Mouse (Mus musculus): ENCODE results near the gene Tsc22d1.

Gene Tsc22d1

DNA sequence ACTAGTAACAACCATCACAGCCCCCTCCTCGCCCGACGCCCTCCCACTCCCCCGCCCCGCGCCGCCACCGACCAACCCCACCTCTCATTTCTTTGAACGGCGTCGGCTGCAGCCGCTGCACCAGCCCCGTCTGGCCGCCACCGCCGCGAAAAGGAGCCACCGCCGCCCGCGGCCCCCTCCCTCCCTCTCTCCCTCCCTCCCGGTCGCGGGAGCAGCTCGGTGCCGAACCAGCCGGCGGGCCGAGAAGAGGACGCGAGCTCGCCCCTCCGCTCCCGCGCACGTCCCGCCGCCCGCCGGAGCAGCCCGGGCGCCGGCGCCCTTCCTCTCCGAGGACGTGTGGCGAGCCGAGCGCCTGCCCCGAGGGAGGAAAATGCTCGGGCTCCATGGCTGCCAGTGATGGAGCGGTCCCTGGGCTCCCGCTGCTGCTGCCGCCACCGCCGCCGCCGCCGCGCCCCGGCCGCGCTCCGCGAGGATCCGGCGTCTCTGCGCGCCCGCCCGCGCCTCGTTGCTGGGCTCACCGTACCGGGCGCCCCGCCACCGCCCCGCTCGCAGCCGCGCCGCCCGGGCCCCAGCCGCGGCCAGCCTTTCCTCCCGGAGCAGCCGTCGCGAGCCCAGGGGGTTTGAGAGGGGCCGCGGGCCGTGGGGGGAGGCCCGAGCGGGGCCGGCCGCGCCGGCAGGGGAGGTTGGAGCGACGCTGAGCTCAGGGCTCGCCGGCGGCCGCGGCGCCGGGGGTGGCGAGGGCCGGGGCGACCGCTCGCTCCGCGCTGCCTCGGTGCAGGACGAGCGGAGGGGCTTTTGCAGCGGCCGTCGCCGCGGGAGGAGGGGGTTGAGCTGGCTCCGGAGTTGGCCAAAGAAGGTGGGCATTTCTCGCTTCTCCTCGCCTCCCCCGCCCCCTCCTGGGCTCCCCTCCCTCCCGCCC is at the start of gene Tsc22d1:
Gene Tsc22d1 (plus strand): TSS at position 100 of the 919 bp plus-strand sequence.
- peak; percentile 60 for DNase-seq

DNA sequence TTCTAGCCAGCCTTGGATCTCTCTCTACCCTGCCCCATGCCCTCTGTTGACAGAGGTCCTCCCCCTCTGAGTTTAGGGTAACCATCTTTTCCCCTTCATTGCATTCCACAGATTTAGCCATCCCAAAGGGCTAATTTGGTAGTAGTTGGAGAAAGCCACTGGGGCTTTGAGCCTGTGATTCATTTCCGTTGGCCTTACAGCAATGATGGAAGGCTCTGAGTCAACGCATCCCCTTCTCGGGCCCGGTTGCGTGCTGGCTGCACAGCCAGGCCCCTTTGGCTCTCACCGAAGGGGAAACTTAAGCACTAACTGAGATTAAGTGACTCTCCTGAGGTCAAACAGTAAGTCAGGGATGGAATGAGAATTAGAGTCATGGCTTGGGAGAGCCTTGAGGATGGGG is 41.1 kb upstream of the Tsc22d1 start:
- DNase-seq: no peak

DNA sequence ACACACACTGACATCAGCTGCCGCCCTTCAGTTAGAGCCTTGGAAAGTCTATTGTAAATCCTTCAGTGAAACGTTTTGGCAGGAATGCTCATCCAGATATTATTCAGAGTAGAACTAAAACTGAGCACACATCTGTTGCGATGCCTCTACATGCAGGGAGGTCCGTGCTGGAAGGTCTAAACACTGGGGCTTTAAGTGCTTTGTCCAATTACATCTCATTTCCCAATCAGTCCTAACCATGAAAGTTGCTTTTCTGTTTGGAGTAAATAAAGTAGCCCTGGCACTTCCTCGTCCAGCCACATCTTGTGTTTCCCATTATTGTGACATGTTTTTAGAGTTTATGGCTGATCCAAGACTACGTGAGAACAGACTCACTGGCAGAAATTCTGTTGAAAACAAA is 40.2 kb upstream of the Tsc22d1 start:
- DNase-seq: no peak

DNA sequence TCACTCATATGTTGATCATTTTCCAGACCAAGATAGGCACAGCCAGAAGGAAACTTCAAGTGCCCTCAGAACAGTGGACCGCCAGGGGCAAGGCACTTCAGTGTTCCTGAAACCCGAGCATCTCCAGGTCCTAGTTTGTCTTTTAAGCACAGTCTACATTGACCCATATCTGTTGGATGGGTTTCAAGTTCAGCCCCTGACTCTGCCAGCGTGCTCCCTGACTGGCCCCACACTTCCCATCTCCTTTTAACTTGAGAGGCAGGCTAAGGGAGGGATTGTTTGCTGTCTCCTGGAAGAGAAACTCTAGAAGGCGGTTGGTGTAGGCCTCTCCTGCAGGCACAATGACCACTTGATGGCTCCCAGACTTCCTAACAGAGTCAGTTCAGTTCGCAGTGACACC is 38.2 kb upstream of the Tsc22d1 start:
- no peak for DNase-seq

DNA sequence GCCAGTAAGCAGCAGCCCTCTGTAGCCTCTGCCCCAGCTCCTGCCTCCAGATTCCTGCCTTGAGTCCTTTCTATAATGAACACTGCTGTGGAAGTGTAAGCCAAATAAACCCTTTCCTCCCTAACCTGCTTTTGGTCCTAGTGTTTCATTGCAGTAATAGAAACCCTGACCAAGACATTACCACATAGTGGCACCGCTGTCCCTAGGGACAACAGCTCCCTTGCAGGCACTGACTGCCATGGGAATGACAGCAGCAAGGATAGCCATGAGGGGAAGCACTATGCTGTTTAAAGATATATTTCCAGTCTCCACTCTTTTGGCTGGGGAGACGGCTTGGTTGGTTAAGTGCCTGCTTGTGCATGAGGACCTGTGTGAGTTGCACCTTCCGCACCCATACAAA is 35.4 kb upstream of the Tsc22d1 start:
- no peak for DNase-seq

DNA sequence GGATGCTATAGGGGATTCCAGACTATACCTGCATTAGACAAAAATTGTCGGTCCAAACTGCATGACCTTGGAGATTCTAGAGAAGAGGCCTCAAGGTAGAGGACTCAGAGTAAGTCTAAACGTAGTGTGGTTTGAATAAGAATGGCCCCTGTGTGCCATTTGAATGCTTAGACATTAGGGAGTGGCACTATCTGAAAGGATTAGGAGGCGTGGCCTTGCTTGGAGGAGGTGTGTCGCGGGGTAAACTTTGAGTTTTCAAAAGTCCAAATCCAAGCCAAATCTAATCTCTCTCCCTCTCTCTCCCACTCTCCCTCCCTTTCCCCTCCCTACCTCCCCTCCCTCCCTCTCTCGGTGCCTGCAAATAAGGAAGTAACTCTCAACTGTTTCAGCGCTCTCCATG is 26.7 kb upstream of the Tsc22d1 start:
- no peak for DNase-seq

DNA sequence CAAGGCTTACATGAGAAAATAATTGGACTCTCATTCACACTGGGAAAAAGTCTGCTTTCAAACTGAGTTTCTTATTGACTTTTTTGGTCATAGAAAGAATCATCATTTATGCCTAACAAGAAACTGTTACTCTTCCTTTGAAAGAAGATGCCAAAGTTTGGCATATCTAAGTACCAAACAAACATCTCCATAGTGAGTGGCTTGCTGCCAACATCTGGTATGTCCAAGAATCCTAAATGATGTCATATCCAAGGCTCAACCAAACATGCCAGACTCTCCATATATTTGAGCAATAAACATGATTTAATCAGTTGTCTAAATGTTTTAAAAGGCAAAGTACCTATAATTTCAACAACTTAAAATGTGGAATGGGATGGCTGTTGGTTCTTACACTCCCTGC is 16.5 kb upstream of the Tsc22d1 start:
- no peak for DNase-seq

DNA sequence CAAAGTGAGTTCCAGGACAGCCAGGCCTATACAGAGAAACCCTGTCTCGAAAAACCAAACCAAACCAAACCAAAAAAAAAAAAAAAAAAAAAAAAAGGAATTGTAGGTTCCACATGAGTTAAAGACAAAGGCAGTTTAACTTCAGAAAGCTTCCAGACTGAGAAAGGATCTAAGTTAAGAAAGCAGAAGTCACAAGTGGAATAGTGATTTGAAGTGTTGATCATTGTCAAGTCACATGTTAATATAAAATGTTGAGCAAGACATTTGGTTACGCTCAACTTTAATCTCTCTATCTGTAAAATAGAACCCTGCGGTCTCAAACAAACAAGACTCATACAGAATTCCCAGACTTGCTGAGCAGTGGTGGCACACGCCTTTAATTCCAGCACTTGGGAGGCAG is 12.2 kb upstream of the Tsc22d1 start:
- no peak for DNase-seq

DNA sequence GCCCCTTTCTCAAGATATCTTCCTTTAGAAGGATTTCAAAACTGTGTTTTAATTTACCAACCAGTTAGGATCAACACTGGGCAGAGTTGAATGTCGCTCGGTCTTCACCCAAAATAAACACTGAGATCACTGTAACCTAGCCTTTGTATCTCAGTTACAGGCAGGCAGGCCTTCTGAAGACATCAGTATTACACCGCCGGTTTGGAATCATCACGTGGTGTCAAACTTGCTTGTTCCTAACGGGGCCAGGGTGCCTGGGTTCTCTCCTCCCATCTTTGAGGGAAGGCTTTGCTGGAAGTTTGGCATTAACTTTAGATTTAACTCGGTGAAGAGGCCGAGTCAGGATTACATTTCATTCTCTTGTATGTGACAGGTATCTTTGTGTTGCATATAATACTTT is 5.7 kb upstream of the Tsc22d1 start:
- no peak for DNase-seq

DNA sequence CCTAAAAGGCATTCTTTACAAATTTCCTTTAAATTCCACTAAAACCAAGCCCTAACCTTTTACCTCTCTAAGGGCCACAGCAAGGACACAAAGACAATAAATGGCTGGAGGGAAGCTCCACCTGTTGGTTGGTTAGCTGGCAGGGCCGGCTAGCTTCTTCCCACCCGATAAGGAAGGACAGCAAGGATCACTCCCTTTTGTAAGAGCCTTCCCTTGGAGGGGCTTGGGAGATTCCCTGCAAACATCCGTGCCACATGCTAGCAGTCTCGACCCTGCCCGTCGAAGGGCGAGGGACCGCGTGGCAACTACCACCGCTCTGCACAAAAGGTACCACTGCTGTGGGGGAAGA is 1.0 kb upstream of the Tsc22d1 start:
- DNase-seq: no peak

DNA sequence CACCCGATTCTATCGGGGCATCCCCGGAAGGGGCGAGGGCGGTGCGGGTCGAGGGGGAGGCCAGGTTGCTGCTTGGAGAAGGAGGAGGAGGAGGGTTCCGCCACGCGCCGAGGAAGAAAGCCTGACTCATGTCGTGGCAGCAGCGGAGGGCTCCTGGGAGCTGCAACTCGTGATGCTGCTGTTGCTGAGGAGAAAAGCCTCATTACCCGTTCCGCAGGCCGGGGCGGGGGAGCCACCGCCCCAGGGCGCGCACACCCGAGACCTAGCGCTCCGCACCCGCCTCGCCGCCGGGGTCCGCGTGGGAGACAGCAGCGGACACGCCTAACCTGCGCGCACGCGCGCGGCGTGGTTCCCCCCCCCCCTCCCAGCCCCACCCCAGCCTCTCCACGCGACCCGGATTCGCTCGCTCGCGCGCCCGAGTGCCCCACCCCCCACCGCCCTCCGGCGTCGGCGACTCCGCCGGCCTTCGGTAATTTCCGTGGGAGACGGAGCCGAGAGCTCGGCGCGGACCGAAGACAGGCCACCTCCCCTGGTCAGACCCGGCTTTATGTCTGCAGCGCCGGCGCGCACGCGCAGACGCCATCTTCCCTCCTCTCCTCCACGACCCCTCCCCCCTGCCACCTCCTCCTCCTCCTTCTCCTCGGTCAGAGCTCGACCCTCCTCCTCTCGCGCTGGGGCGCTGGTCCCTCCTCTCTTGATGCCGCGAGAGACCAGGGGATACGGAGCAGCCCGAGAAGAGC is 469 bp upstream of the Tsc22d1 start:
- DNase-seq: peak; percentile 93

DNA sequence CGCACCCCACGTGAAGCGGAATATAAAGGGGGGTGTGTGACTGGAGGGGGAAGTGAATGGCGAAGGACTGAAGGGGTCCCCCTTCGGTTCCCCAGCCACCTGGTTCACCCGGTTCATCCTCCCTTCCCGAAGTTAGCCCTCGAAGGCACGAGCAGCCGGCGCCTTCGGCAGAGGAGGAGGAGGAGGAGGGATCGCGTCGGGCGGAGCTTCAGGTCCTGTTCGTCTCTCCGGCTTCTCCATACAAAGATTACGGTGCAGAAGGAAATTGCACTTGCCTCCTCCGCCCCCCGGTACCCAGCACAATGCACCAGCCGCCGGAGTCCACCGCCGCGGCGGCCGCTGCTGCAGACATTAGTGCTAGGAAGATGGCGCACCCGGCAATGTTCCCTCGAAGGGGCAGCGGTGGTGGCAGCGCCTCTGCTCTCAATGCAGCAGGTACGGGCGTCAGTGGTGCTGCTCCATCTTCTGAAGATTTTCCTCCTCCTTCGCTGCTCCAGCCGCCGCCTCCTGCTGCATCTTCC is 1.1 kb downstream of the Tsc22d1 start:
- peak; percentile 54 for DNase-seq

DNA sequence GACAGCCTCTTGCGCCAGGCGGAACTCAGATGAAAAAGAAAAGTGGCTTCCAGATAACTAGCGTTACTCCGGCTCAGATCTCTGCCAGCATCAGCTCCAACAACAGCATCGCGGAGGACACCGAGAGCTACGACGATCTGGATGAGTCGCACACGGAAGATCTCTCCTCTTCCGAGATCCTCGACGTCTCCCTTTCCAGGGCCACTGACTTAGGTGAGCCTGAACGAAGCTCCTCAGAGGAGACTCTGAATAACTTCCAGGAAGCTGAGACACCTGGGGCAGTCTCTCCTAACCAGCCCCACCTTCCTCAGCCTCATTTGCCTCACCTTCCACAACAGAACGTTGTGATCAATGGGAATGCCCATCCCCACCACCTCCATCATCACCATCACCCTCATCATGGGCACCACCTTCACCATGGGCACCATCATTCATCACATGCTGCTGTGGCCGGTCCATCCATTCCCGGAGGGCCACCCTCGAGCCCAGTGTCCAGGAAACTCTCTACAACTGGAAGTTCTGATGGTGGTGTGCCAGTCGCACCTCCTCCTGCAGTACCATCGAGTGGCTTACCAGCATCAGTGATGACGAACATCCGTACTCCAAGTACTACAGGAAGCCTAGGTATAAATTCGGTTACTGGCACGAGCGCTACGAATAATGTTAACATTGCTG is 1.7 kb downstream of the Tsc22d1 start:
- no peak for DNase-seq

DNA sequence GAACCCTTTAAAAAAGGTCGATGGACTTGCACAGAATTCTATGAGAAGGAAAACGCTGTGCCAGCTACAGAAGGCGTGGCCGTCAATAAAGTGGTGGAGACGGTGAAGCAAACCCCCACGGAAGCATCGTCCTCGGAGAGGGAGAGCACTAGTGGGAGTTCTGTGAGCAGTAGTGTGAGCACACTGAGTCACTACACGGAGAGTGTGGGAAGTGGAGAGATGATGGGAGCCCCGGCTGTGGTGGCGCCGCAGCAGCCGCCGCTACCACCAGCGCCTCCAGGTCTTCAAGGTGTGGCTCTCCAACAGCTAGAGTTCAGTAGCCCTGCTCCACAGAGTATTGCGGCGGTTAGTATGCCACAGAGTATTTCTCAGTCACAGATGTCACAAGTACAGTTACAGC is 2.6 kb downstream of the Tsc22d1 start:
- DNase-seq: no peak

DNA sequence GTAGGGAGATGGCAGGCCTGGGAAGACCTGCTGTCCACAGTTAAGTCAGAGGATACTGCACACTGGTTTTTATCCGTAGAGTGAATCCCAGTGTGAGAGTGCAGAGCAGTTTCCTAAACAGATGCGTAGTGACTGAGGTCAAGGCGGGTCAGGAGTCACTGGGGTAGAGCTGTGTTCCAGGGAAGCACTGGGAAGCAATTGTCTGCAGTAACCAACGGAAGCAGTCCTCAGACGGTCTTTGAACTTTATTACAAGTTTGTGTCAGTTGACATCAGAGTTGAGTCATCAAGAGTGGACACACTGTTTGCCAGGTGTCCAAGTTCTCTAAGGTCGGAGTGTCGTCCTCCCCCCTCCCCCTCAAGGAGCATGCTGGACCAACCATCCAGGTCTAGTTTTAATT is 6.0 kb downstream of the Tsc22d1 start:
- no peak for DNase-seq

DNA sequence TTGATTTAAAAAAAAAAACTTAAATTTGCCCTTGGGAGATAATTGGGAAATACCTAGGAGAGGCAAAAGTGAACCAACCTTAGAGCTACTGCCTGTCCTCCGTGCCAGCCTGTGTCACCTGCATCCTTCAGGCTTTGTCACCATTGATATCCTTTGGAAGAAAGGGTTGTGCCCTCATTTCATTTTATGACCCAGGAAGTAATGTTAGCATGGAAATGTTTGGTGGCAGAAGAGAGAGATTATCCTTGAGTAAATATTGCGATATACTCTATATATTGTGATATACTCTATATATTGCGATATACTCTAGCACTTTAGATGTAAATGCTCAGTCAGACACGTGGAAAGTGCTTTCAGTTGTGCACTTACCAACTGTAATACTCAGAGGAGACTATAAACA is 6.4 kb downstream of the Tsc22d1 start:
- DNase-seq: no peak

DNA sequence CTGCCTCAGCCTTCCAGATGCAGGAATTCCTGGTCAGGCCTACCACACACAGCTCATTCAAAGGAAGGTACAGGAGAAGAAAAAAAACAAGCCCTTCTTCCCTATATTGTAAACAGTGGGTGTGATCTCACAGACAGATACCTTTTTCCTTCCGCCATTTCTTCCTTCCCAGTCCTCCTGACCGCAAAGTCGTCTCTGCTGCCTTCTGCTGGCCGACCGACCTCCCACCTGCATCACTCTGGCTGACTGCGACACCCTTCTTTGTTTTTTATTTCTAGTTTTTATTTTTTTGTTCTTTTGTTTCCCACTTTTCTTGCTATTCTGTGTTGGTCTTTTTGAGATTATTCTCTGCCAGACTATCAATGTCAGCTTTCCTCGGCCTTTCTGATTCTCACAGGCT is 10.7 kb downstream of the Tsc22d1 start:
- DNase-seq: no peak

DNA sequence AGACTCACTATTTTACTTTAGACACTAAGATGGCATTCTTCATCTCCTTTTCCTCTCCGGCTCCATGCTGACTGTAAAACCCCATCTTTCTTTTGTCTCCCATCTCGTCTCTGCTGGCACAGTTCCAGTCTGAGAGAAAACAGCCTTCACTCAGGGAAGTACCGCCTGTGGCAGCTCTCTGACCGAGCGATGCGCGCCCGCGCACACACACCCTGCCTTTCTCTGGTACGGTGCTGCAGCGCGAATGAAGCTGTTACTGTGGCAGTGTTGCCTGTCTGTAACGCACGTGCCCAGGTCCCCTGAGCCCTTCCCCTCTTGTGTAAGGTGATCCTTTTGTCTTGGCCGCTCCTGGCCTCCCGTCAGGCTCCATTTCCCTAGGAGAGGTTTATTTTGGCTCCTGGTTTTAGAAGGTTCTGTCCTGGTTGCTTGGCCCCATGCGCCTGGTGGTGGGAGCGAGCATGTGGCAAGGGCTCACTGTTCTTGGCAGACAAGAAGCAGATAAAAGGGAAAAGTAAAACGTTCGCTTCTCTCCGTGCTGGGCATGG is 11.3 kb downstream of the Tsc22d1 start:
- DNase-seq: no peak

DNA sequence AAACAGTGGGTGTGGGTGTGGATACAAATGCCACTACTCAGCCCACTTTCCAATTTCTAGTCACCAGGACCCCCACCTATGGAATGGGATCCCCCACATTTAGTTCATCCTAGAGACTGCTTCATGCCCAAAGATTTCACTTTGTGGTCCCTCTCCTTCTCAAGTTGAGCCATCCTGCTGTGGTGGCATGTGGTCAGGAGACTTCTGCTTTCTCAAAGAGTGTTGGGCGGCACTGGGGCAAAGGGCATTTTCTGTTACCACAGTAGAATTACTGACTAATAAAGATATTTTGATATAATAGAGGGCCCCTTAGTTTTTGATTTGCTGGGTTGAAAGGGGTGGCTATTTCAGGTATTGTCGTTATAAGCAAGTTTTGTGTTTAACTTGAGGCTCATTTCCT is 14.1 kb downstream of the Tsc22d1 start:
- DNase-seq: no peak

DNA sequence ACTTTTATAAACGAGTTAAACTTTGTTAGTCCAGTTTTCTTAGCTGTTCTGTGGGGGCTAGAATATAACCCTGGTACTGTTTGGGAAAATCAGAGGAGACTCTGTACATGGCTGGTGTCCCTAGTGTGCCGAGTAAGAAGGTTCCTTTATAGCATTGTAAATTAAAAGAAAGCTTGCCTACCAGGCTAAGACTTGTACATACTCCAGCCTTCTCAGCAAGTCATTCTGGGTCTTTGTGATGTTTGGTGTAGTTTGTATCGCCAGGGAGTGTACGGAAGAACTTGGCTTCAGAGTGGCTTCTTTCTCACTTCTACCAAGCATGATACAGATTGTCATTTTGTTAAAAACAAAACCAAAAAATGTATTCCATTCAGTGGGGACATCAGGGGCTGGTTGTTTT is 17.2 kb downstream of the Tsc22d1 start:
- no peak for DNase-seq

DNA sequence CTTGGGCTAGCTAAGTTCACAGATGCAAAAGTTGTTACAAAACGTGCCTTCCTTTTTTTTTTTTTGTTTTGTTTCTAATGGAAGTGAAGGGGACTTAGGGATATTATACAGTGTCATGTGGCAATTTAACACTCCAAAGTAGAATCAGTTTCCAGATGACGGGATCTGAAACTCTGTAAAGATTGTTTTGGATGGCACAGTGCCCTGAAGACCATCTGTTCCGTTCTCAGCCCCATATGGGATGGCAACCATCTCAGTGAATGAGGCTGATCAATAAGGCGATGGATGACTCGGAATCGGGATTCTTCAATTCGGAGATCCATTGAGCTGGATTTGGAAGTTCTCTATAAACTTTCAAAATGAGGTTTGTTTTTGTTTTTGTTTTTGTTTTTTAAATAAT is 17.6 kb downstream of the Tsc22d1 start:
- DNase-seq: no peak

DNA sequence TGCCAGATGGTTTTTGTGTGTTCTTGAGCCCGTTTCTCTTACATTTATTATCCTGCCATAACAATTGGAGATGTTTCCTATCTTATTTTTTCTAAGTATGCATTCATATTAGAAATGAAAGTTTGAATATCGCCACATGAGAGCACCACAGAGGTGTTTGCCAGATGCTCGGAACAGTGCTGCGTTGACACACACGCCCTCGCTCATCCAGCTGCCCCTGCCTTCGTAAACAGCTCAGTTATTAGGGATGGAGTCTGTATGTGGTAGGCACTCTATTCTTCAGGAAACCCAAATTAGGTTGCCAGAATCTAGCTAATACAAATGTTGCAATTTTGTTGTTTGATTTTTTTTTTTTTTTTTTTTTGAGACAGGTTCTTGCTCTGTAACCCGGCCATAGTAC is 18.1 kb downstream of the Tsc22d1 start:
- DNase-seq: no peak

DNA sequence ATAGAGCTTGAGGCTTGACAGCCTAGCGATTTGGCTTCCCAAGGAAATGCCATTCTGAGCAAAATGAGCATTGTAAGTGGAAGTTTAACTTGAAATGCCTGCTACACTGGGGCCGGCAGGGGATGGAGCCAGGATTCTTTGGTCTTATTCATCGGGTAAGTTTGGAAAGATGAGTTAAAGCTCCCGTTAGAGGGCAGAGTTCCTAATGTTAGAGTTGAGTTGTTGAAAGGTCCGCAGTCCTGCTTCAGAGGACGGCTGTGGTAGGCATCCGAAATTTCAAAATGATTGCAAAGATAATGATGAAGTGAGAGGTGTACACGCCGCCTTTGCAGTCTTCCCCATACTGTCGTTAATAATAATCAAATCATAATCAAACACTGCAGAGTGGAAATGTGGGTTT is 27.4 kb downstream of the Tsc22d1 start:
- DNase-seq: no peak
